Mouse (Mus musculus): ENCODE data around the gene Vamp9.

Gene Vamp9

GRCm38 (mm10) chr5:99906181-99906956 is at the start of gene Vamp9:
Gene Vamp9, plus strand, starts transcription at chr5:99906254.
- no peak for DNase-seq (ENCODE audit: low read depth)

- DNase-seq (ENCODE audit: low read depth): no peak
These were observed 48.9 kb upstream of the Vamp9 start for GRCm38 (mm10) chr5:99857106-99857637.

GRCm38 (mm10) chr5:99859637-99860433 is 46.2 kb upstream of the Vamp9 start:
- DNase-seq (ENCODE audit: low read depth): no peak

GRCm38 (mm10) chr5:99861816-99862215 is 44.2 kb upstream of the Vamp9 start:
- no peak for DNase-seq (ENCODE audit: low read depth)

GRCm38 (mm10) chr5:99863656-99864380 is 42.2 kb upstream of the Vamp9 start:
- no peak for DNase-seq (ENCODE audit: low read depth)

GRCm38 (mm10) chr5:99865779-99866178 is 40.3 kb upstream of the Vamp9 start:
- no peak for DNase-seq (ENCODE audit: low read depth)

- no peak for DNase-seq (ENCODE audit: low read depth)
These were observed 37.8 kb upstream of the Vamp9 start for GRCm38 (mm10) chr5:99868286-99868685.

- no peak for DNase-seq (ENCODE audit: low read depth)
These were observed 37.1 kb upstream of the Vamp9 start for GRCm38 (mm10) chr5:99868923-99869322.

GRCm38 (mm10) chr5:99877565-99877964 is 28.5 kb upstream of the Vamp9 start:
- no peak for DNase-seq (ENCODE audit: low read depth)

GRCm38 (mm10) chr5:99882441-99882840 is 23.6 kb upstream of the Vamp9 start:
- DNase-seq (ENCODE audit: low read depth): no peak

- peak; percentile 12 for DNase-seq (ENCODE audit: low read depth)
These were observed 22.0 kb upstream of the Vamp9 start for GRCm38 (mm10) chr5:99884035-99884434.

GRCm38 (mm10) chr5:99887133-99887532 is 18.9 kb upstream of the Vamp9 start:
- no peak for DNase-seq (ENCODE audit: low read depth)

GRCm38 (mm10) chr5:99891516-99892441 is 14.3 kb upstream of the Vamp9 start:
- peak; percentile 49 for DNase-seq (ENCODE audit: low read depth)

GRCm38 (mm10) chr5:99900041-99900440 is 6.0 kb upstream of the Vamp9 start:
- peak; percentile 73 for DNase-seq (ENCODE audit: low read depth)

- DNase-seq (ENCODE audit: low read depth): no peak
These were observed 323 bp upstream of the Vamp9 start for GRCm38 (mm10) chr5:99905731-99906130.

GRCm38 (mm10) chr5:99915494-99915893 is 9.4 kb downstream of the Vamp9 start:
- DNase-seq (ENCODE audit: low read depth): no peak

- no peak for DNase-seq (ENCODE audit: low read depth)
These were observed 16.0 kb downstream of the Vamp9 start for GRCm38 (mm10) chr5:99922033-99922432.

- DNase-seq (ENCODE audit: low read depth): peak; percentile 79
These were observed 21.9 kb downstream of the Vamp9 start for GRCm38 (mm10) chr5:99927951-99928350.

GRCm38 (mm10) chr5:99931910-99932309 is 25.9 kb downstream of the Vamp9 start:
- no peak for DNase-seq (ENCODE audit: low read depth)

- DNase-seq (ENCODE audit: low read depth): no peak
These were observed 33.4 kb downstream of the Vamp9 start for GRCm38 (mm10) chr5:99939440-99939839.

GRCm38 (mm10) chr5:99941273-99941672 is 35.2 kb downstream of the Vamp9 start:
- DNase-seq (ENCODE audit: low read depth): no peak
